Mouse (Mus musculus) heart, embryonic 15.5 days (tissue): ENCODE data around the gene Cdc42ep4. TPM values are rescaled to one million over a fixed set of nuclear protein-coding genes. Genes with fewer than 3 reads are reported as not detected.

Source experiments
- ATAC-seq: fragments of 200-750 bp; cut with Nextera tagmentation; replicated peaks from 2 replicates; pipeline ENCODE4 v1.8.0; 2017; ENCODE audit warnings: low read depth, moderate TSS enrichment; ENCODE audit not compliant: insufficient number of reproducible peaks, insufficient read depth, low FRiP score
- H3K27ac ChIP-seq: fragments of 300-500 bp; sonication (generic); 2 replicates; pipeline ENCODE4 v1.5.1; 2015; ENCODE audit warnings: mild to moderate bottlenecking, inconsistent platforms
- H3K27me3 ChIP-seq: fragments of 300-500 bp; sonication (generic); 2 replicates; pipeline ENCODE4 v1.6.1; 2015; ENCODE audit warnings: inconsistent platforms
- H3K36me3 ChIP-seq: fragments of 300-500 bp; sonication (generic); 2 replicates; pipeline ENCODE4 v1.6.1; 2015; ENCODE audit warnings: mild to moderate bottlenecking, inconsistent platforms
- H3K4me1 ChIP-seq: fragments of 300-500 bp; sonication (generic); replicated peaks from 2 replicates; pipeline ENCODE4 v1.6.1; 2015; ENCODE audit warnings: inconsistent platforms
- H3K4me2 ChIP-seq: fragments of 300-500 bp; sonication (generic); 2 replicates; pipeline ENCODE4 v1.6.1; 2015; ENCODE audit warnings: inconsistent platforms, mild to moderate bottlenecking, moderate library complexity
- H3K4me3 ChIP-seq: fragments of 300-500 bp; sonication (generic); 2 replicates; pipeline ENCODE4 v1.5.1; 2015; ENCODE audit warnings: mild to moderate bottlenecking, inconsistent platforms
- H3K9ac ChIP-seq: fragments of 300-500 bp; sonication (generic); 2 replicates; pipeline ENCODE4 v1.6.1; 2015; ENCODE audit warnings: mild to moderate bottlenecking, inconsistent platforms
- H3K9me3 ChIP-seq: fragments of 300-500 bp; sonication (generic); replicated peaks from 2 replicates; pipeline ENCODE4 v1.6.1; 2016; ENCODE audit warnings: inconsistent platforms
- WGBS: fragments of 180-500 bp; shearing (Covaris S2); methylation state at CpG from one replicate; pipeline ENCODE4 v1.1.7; 2015; ENCODE audit warnings: mixed read lengths; 5-methylcytosine and 5-hydroxymethylcytosine counted together
- polyA plus RNA-seq: library from polyadenylated mRNA; unstranded; fragments of >200 nt; fragmentation: Nextera tagmentation; extraction: Ambion mirVana; gene quantifications from 2 replicates; pipeline ENCODE4 v1.2.1, GENCODE M21; 2015

Cdc42ep4 gene
- polyA plus RNA-seq, 1 experiment from 2014 or later, result 21.2 TPM

GRCm38 (mm10) chr11:113774773-113775172 is 23.1 kb upstream of the Cdc42ep4 start:
- H3K4me1 ChIP-seq, result peaks cover 13% of the 10 kb centered on the region
- H3K9me3 ChIP-seq, result no peaks in the 10 kb centered on the region
- H3K36me3 ChIP-seq, result no peaks in the 10 kb centered on the region
- no peak overlapping the region for H3K9ac ChIP-seq
- H3K4me3 ChIP-seq, result no peak overlapping the region
- ATAC-seq, result no peak
- WGBS, result 88% methylated on average over 3 of the region's 3 CpGs
- H3K4me2 ChIP-seq, result no peak overlapping the region
- H3K27ac ChIP-seq, result no peak overlapping the region
- no peaks in the 10 kb centered on the region for H3K27me3 ChIP-seq

DNA sequence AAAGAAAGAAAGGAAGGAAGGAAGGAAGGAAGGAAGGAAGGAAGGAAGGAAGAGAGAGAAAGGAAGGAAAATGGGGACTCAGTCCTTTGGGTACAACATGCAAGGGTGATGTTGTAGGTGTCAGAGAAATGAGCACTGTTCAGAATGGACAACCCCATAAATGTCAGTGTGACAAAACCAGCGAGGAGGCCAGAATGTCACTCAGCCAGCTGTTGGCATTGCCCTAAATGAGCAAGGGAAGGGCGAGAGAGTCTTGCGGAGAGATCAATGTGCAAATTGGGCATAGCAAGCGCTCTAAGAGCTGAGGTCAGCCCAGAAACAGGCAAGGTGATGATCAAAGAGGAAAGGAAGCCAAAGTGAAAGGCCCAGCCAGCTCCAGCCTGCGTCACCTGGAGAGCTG is 21.5 kb upstream of the Cdc42ep4 start:
- no peaks in the 10 kb centered on the region for H3K36me3 ChIP-seq
- H3K4me2 ChIP-seq, result no peak overlapping the region
- ATAC-seq, result no peak
- H3K4me3 ChIP-seq, result no peak overlapping the region
- no peak overlapping the region for H3K9ac ChIP-seq
- H3K27ac ChIP-seq, result no peak overlapping the region
- no peaks in the 10 kb centered on the region for H3K9me3 ChIP-seq
- WGBS, result 91% methylated on average over 5 of the region's 5 CpGs
- H3K4me1 ChIP-seq, result peaks cover 4% of the 10 kb centered on the region
- no peaks in the 10 kb centered on the region for H3K27me3 ChIP-seq

DNA sequence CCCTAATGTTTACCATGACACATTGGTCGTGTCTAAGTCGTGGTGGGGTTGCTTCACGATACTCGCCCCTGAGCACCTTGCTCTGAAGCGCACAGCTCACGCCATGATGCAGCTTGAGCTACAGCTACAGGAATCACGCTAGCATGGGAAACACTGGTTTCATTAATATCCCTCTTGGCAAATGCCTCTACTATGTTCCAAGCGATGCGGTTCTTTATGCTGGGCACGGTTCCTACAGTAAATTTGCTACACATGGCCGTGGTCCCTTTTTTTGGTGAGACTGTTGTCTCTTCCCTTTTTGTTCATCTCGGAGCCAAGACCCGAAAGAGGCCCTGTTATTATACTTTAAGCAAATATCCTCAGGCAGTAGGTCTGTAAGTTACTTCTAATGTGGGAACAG is 19.5 kb upstream of the Cdc42ep4 start:
- H3K4me1 ChIP-seq, result peaks cover 21% of the 10 kb centered on the region
- H3K36me3 ChIP-seq, result no peaks in the 10 kb centered on the region
- no peak for ATAC-seq
- no peak overlapping the region for H3K4me2 ChIP-seq
- H3K9me3 ChIP-seq, result no peaks in the 10 kb centered on the region
- no peak overlapping the region for H3K27ac ChIP-seq
- H3K9ac ChIP-seq, result no peak overlapping the region
- no peaks in the 10 kb centered on the region for H3K27me3 ChIP-seq
- 82% methylated on average over 13 of the region's 13 CpGs for WGBS
- no peak overlapping the region for H3K4me3 ChIP-seq

- Histone ChIP-seq H3K9me3 (no peaks in the 10 kb centered on the region), H3K36me3 (no peaks in the 10 kb centered on the region), H3K4me1 (peaks cover 25% of the 10 kb centered on the region), H3K27me3 (no peaks in the 10 kb centered on the region), H3K4me2 (no peak overlapping the region), H3K27ac (no peak overlapping the region), H3K4me3 (no peak overlapping the region), H3K9ac (no peak overlapping the region)
- ATAC-seq, result no peak
- WGBS, result 67% methylated on average over 3 of the region's 3 CpGs
Measured at GRCm38 (mm10) chr11:113768356-113768755, 16.7 kb upstream of the Cdc42ep4 start.

DNA sequence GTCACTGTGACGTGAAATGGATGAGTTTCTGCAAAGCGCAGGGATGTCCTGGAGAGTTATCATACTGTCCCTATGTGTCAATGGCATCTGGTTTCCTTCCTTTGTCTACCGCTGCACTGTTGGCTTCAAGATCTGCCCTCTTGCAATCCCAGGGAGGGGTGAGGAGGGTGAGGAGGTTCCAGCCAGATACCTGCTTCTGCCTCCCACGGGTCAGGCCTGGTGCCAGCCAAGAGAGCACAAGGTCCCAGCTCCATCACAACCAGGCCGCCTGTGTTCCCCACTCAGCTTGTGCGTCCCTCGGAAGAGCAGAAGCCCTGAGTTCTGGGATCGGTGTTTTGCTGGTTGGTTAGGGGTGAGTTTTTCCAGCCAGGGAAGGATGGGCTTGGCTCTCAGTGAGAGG is 15.6 kb upstream of the Cdc42ep4 start:
- WGBS, result 33% methylated on average over 8 of the region's 8 CpGs
- no peaks in the 10 kb centered on the region for H3K27me3 ChIP-seq
- H3K4me2 ChIP-seq, result 0 out of 2 replicates have a peak overlapping the region, but pooled peaks have one; percentile 1
- H3K36me3 ChIP-seq, result no peaks in the 10 kb centered on the region
- peak overlapping the region; percentile 63; the same call in 1 of the 2 replicates for H3K27ac ChIP-seq
- no peak overlapping the region for H3K9ac ChIP-seq
- no peaks in the 10 kb centered on the region for H3K9me3 ChIP-seq
- H3K4me3 ChIP-seq, result no peak overlapping the region
- no peak for ATAC-seq
- H3K4me1 ChIP-seq, result peaks cover 25% of the 10 kb centered on the region

GRCm38 (mm10) chr11:113766284-113766985 is 14.8 kb upstream of the Cdc42ep4 start:
- no peaks in the 10 kb centered on the region for H3K27me3 ChIP-seq
- no peaks in the 10 kb centered on the region for H3K9me3 ChIP-seq
- no peak overlapping the region for H3K4me3 ChIP-seq
- WGBS, result 22% methylated on average over 10 of the region's 10 CpGs
- H3K36me3 ChIP-seq, result no peaks in the 10 kb centered on the region
- peak overlapping the region; percentile 63 for H3K27ac ChIP-seq
- H3K9ac ChIP-seq, result no peak overlapping the region
- no peak for ATAC-seq
- H3K4me2 ChIP-seq, result no peak overlapping the region
- H3K4me1 ChIP-seq, result peaks cover 25% of the 10 kb centered on the region

DNA sequence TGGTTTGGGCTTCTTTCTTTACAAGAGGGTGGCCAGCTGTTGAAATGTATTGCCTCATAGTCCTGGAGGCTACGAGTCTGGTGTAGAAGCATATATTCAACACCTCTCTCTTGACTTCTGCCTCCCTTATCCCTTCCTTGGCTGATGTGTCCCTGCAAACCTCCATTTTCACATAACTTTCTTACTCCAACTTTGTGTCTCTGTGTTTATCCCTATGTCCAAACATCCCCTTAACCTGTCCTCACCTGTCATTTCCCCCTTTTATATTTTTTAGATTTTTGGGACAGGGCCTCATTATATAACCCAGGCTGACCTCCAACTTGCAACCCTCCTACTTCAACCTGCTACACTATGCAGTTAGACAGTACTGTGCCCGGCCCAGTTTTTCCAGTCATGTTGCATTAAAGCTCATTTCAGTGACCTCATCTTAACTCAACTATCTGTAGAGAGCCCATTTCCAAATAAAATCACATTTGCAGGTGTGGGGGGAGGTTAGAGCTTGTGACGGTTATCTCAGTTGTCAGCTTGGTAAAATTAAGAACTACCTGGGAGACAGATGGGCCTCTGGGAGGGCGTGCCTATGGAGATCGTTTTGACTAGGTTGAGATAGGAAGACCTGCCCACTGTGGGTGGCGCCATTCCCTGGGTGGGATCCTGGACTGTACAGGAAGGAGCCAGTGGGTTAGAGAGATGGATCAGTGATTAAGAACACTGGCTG is 12.6 kb upstream of the Cdc42ep4 start:
- Histone ChIP-seq H3K4me1 (peaks cover 25% of the 10 kb centered on the region), H3K9me3 (no peaks in the 10 kb centered on the region), H3K4me3 (no peak overlapping the region), H3K9ac (no peak overlapping the region), H3K4me2 (no peak overlapping the region), H3K27me3 (no peaks in the 10 kb centered on the region), H3K36me3 (no peaks in the 10 kb centered on the region), H3K27ac (no peak overlapping the region)
- WGBS, result 83% methylated on average over 6 of the region's 6 CpGs
- ATAC-seq, result no peak

DNA sequence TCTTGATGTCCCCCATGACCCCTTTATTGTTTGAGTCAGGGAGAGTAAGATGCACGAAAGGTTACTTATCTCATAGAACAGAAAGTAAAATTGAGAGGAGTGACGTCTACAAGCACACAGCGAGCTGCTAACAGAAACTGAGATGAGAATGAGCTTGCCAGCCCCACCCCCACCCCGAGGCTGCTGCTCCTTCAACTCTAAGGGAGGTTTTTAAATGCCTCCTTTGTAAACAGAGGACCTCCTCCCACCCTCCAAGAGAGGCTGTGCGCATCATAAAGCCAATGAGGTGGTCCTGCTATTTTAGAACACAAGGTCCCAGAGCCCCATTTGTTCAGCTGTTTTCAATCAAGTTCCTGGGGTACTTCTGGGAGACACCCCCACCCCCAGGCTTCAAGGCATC is 11.8 kb upstream of the Cdc42ep4 start:
- no peak overlapping the region for H3K4me3 ChIP-seq
- WGBS, result 28% methylated on average over 5 of the region's 5 CpGs
- no peaks in the 10 kb centered on the region for H3K9me3 ChIP-seq
- no peaks in the 10 kb centered on the region for H3K36me3 ChIP-seq
- no peak overlapping the region for H3K9ac ChIP-seq
- H3K4me1 ChIP-seq, result peaks cover 25% of the 10 kb centered on the region
- H3K27me3 ChIP-seq, result no peaks in the 10 kb centered on the region
- H3K27ac ChIP-seq, result no peak overlapping the region
- ATAC-seq, result no peak
- no peak overlapping the region for H3K4me2 ChIP-seq

- Histone ChIP-seq H3K27me3 (no peaks in the 10 kb centered on the region), H3K27ac (no peak overlapping the region), H3K4me1 (peaks cover 15% of the 10 kb centered on the region), H3K9me3 (no peaks in the 10 kb centered on the region), H3K9ac (no peak overlapping the region), H3K36me3 (no peaks in the 10 kb centered on the region), H3K4me2 (no peak overlapping the region), H3K4me3 (no peak overlapping the region)
- 71% methylated on average over 8 of the region's 8 CpGs for WGBS
- ATAC-seq, result no peak
Measured at GRCm38 (mm10) chr11:113762136-113762797, 10.6 kb upstream of the Cdc42ep4 start.

DNA sequence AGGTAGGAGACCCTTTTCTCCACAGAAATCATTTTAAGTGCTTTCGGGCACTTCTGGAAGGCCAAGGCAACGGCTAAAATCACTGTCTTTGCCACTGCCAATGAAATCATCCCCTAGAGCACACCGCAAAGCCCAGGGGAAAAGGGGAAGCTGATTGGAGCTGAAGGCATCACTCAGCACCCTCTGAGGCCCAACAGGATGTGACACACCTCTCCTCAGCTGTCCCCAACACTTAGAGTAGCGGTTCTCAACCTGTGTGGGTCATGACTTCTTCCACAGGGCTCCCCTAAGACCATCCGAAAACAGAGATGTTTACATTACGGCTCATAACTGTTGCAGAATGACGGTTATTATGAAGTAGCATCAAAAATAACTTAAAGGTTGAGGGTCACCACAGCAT is 10.0 kb upstream of the Cdc42ep4 start:
- no peak for ATAC-seq
- no peak overlapping the region for H3K4me3 ChIP-seq
- no peaks in the 10 kb centered on the region for H3K36me3 ChIP-seq
- H3K4me2 ChIP-seq, result no peak overlapping the region
- WGBS, result 70% methylated on average over 7 of the region's 7 CpGs
- H3K27me3 ChIP-seq, result no peaks in the 10 kb centered on the region
- no peak overlapping the region for H3K9ac ChIP-seq
- H3K4me1 ChIP-seq, result peaks cover 9% of the 10 kb centered on the region
- H3K27ac ChIP-seq, result no peak overlapping the region
- no peaks in the 10 kb centered on the region for H3K9me3 ChIP-seq

- Histone ChIP-seq H3K27ac (no peak overlapping the region), H3K4me1 (no peaks in the 10 kb centered on the region), H3K9ac (no peak overlapping the region), H3K9me3 (no peaks in the 10 kb centered on the region), H3K27me3 (no peaks in the 10 kb centered on the region), H3K36me3 (no peaks in the 10 kb centered on the region), H3K4me2 (no peak overlapping the region), H3K4me3 (no peak overlapping the region)
- ATAC-seq, result no peak
- WGBS, result 54% methylated on average over 7 of the region's 7 CpGs
Measured at GRCm38 (mm10) chr11:113760476-113760875, 8.8 kb upstream of the Cdc42ep4 start.
